Mouse (Mus musculus) hindbrain, embryonic 16.5 days (tissue): Measurements from ENCODE around the gene Timm17a. TPM values are rescaled to one million over a fixed set of nuclear protein-coding genes. Genes with fewer than 3 reads are reported as not detected.

Source experiments
- polyA plus RNA-seq: library from polyadenylated mRNA; unstranded; fragments of >200 nt; fragmentation: Nextera tagmentation; extraction: Ambion mirVana; gene quantifications from 2 replicates; pipeline ENCODE4 v1.2.1, GENCODE M21; 2015

Gene Timm17a
- polyA plus RNA-seq, 1 experiment from 2014 or later = 193 TPM

Other genes starting within 250 kb of the Timm17a start
- 1.4 and 1.7 TPM in 2 replicates for gene Lgr6, start 208.5 kb downstream of the Timm17a start, polyA plus RNA-seq
- 0.24 and 0.30 TPM in 2 replicates for gene Ptpn7, start 181.1 kb downstream of the Timm17a start, polyA plus RNA-seq
- gene Arl8a, start 167.0 kb downstream of the Timm17a start, polyA plus RNA-seq = 329 and 392 TPM in 2 replicates
- gene Gpr37l1, start 146.1 kb downstream of the Timm17a start, polyA plus RNA-seq = 2.7 and 6.1 TPM in 2 replicates
- gene Elf3, start 55.2 kb downstream of the Timm17a start, polyA plus RNA-seq = 0.28 and 0.29 TPM in 2 replicates
- gene Rnpep, start 29.7 kb downstream of the Timm17a start, polyA plus RNA-seq = 94.1 and 105 TPM in 2 replicates
- gene Lmod1, start 11.0 kb upstream of the Timm17a start, polyA plus RNA-seq = 0.28 and 0.46 TPM in 2 replicates
- gene Shisa4, start 61.5 kb upstream of the Timm17a start, polyA plus RNA-seq = 130 and 135 TPM in 2 replicates
- gene Ipo9, start 116.7 kb upstream of the Timm17a start, polyA plus RNA-seq = 102 and 109 TPM in 2 replicates